Mouse (Mus musculus) cerebral cortex, adult 2 months (tissue): ENCODE results near the gene Ahnak.

ENCODE experiments used
- WGBS: fragments of 180-500 bp; shearing (Covaris S2); methylation state at CpG from one replicate; pipeline ENCODE4 v1.1.7; 2018; 5-methylcytosine and 5-hydroxymethylcytosine counted together

Gene Ahnak

GRCm38 (mm10) chr19:9100297-9101061 lies 111.4 kb downstream of the Ahnak start:
- 85% methylated on average over 17 of the region's 17 CpGs for WGBS

GRCm38 (mm10) chr19:9101062-9101457 lies 112.0 kb downstream of the Ahnak start:
- 91% methylated on average over 2 of the region's 2 CpGs for whole genome bisulfite sequencing

- WGBS: 78% methylated on average over 4 of the region's 4 CpGs
These were observed 114.9 kb downstream of the Ahnak start for GRCm38 (mm10) chr19:9103986-9104385.

GRCm38 (mm10) chr19:9105101-9105685 lies 116.1 kb downstream of the Ahnak start:
- 85% methylated on average over 3 of the region's 3 CpGs for WGBS

- WGBS: 76% methylated on average over 5 of the region's 5 CpGs
These were observed 117.0 kb downstream of the Ahnak start for GRCm38 (mm10) chr19:9106096-9106495.

- WGBS: 64% methylated on average over 4 of the region's 4 CpGs
These were observed 117.8 kb downstream of the Ahnak start for GRCm38 (mm10) chr19:9106751-9107378.

GRCm38 (mm10) chr19:9107379-9107755 lies 118.3 kb downstream of the Ahnak start:
- WGBS: 75% methylated on average over 1 of the region's 1 CpGs

- WGBS: 89% methylated on average over 1 of the region's 1 CpGs
These were observed 119.5 kb downstream of the Ahnak start for GRCm38 (mm10) chr19:9108536-9108935.

GRCm38 (mm10) chr19:9110182-9110869 lies 121.2 kb downstream of the Ahnak start:
- WGBS: 59% methylated on average over 4 of the region's 4 CpGs

GRCm38 (mm10) chr19:9112043-9112442 lies 123.0 kb downstream of the Ahnak start:
- WGBS: 62% methylated on average over 8 of the region's 8 CpGs

GRCm38 (mm10) chr19:9116268-9116667 lies 127.2 kb downstream of the Ahnak start:
- WGBS: 84% methylated on average over 4 of the region's 4 CpGs

- 34% methylated on average over 5 of the region's 5 CpGs for WGBS
These were observed 128.2 kb downstream of the Ahnak start for GRCm38 (mm10) chr19:9117275-9117674.

GRCm38 (mm10) chr19:9119655-9120425 lies 130.8 kb downstream of the Ahnak start:
- WGBS: 87% methylated on average over 3 of the region's 3 CpGs

- 82% methylated on average over 1 of the region's 1 CpGs for WGBS
These were observed 133.3 kb downstream of the Ahnak start for GRCm38 (mm10) chr19:9122390-9122789.

GRCm38 (mm10) chr19:9123986-9124385 lies 134.9 kb downstream of the Ahnak start:
- 98% methylated on average over 2 of the region's 2 CpGs for WGBS
